Mouse (Mus musculus): ENCODE data around the gene Dnm3. TPM values are rescaled to one million over a fixed set of nuclear protein-coding genes. Genes with fewer than 3 reads are reported as not detected.
A peak's percentile ranks its signal among the peaks of the same experiment; 100 is the strongest.

Gene Dnm3
- total and polyA plus RNA-seq, 2 experiments from 2014 or later, result 56.3 to 64.7 TPM

GRCm38 (mm10) chr1:162436672-162437071, 41.2 kb downstream of the Dnm3 start:
- Histone ChIP-seq H3K9me3 (ENCODE audit: low read length) (no peaks in the 10 kb centered on the region), H3K36me3 (ENCODE audit: insufficient read depth, low read length) (no peaks in the 10 kb centered on the region), H3K9ac (replicated peaks; ENCODE audit: low read length) (no peak overlapping the region), H3K27ac (no peak overlapping the region), H3K4me3 (ENCODE audit: low read length) (no peak overlapping the region), H3K4me1 (ENCODE audit: insufficient read depth, low read length) (no peaks in the 10 kb centered on the region), H3K4me2 (ENCODE audit: low read depth, low read length) (no peak overlapping the region), H3K27me3 (ENCODE audit: insufficient read depth, low read length) (no peaks in the 10 kb centered on the region)
- ATAC-seq, result peak; percentile 56
- no peak for TF ChIP-seq CTCF (IDR thresholded peaks at IDR 0.05; ENCODE audit: low read depth)
- DNase-seq (ENCODE audit: low spot score), result no peak
- WGBS, result 51% methylated on average over 3 of the region's 3 CpGs

- no peak for TF ChIP-seq CTCF (IDR thresholded peaks at IDR 0.05; ENCODE audit: low read depth)
- Histone ChIP-seq H3K9ac (replicated peaks; ENCODE audit: low read length) (no peak overlapping the region), H3K4me1 (ENCODE audit: insufficient read depth, low read length) (no peaks in the 10 kb centered on the region), H3K4me2 (ENCODE audit: low read depth, low read length) (no peak overlapping the region), H3K27me3 (ENCODE audit: insufficient read depth, low read length) (no peaks in the 10 kb centered on the region), H3K36me3 (ENCODE audit: insufficient read depth, low read length) (no peaks in the 10 kb centered on the region), H3K4me3 (ENCODE audit: low read length) (no peak overlapping the region), H3K9me3 (ENCODE audit: low read length) (no peaks in the 10 kb centered on the region), H3K27ac (no peak overlapping the region)
- ATAC-seq (no peak), DNase-seq (ENCODE audit: low spot score) (no peak)
- 81% methylated on average over 2 of the region's 2 CpGs for WGBS
Observed at GRCm38 (mm10) chr1:162428904-162429303, 48.9 kb downstream of the Dnm3 start.

- peak; percentile 47 for ATAC-seq
Observed at GRCm38 (mm10) chr1:162425930-162426478, 51.8 kb downstream of the Dnm3 start.

GRCm38 (mm10) chr1:162422826-162423225, 55.0 kb downstream of the Dnm3 start:
- no peak overlapping the region for H3K27ac ChIP-seq
- H3K9me3 ChIP-seq (ENCODE audit: low read length), result no peaks in the 10 kb centered on the region
- ATAC-seq, result no peak
- WGBS, result 78% methylated on average over 6 of the region's 6 CpGs
- no peak for DNase-seq (ENCODE audit: low spot score)
- no peak overlapping the region for H3K4me3 ChIP-seq (ENCODE audit: low read length)
- H3K36me3 ChIP-seq (ENCODE audit: insufficient read depth, low read length), result no peaks in the 10 kb centered on the region
- H3K9ac ChIP-seq (replicated peaks; ENCODE audit: low read length), result no peak overlapping the region
- no peak for TF ChIP-seq CTCF (IDR thresholded peaks at IDR 0.05; ENCODE audit: low read depth)
- H3K4me1 ChIP-seq (ENCODE audit: insufficient read depth, low read length), result no peaks in the 10 kb centered on the region
- no peaks in the 10 kb centered on the region for H3K27me3 ChIP-seq (ENCODE audit: insufficient read depth, low read length)
- no peak overlapping the region for H3K4me2 ChIP-seq (ENCODE audit: low read depth, low read length)

More at GRCm38 (mm10) chr1:162425930-162426478, 51.8 kb downstream of the Dnm3 start:
- Histone ChIP-seq H3K36me3 (ENCODE audit: insufficient read depth, low read length) (no peaks in the 10 kb centered on the region), H3K27me3 (ENCODE audit: insufficient read depth, low read length) (no peaks in the 10 kb centered on the region), H3K4me2 (ENCODE audit: low read depth, low read length) (no peak overlapping the region), H3K9ac (replicated peaks; ENCODE audit: low read length) (no peak overlapping the region), H3K9me3 (ENCODE audit: low read length) (no peaks in the 10 kb centered on the region), H3K4me3 (ENCODE audit: low read length) (no peak overlapping the region), H3K27ac (no peak overlapping the region), H3K4me1 (ENCODE audit: insufficient read depth, low read length) (no peaks in the 10 kb centered on the region)
- TF ChIP-seq CTCF (IDR thresholded peaks at IDR 0.05; ENCODE audit: low read depth), result no peak
- WGBS, result 28% methylated on average over 15 of the region's 15 CpGs
- DNase-seq (ENCODE audit: low spot score), result peak; percentile 38

GRCm38 (mm10) chr1:162413791-162414190, 64.0 kb downstream of the Dnm3 start:
- no peaks in the 10 kb centered on the region for H3K36me3 ChIP-seq (ENCODE audit: insufficient read depth, low read length)
- DNase-seq (ENCODE audit: low spot score), result no peak
- H3K4me3 ChIP-seq (ENCODE audit: low read length), result no peak overlapping the region
- no peak overlapping the region for H3K9ac ChIP-seq (replicated peaks; ENCODE audit: low read length)
- H3K27ac ChIP-seq, result no peak overlapping the region
- no peak overlapping the region for H3K4me2 ChIP-seq (ENCODE audit: low read depth, low read length)
- H3K9me3 ChIP-seq (ENCODE audit: low read length), result no peaks in the 10 kb centered on the region
- H3K4me1 ChIP-seq (ENCODE audit: insufficient read depth, low read length), result 0 out of 2 replicates have a peak, but pooled peaks cover 6% of the 10 kb centered on the region
- no peak for TF ChIP-seq CTCF (IDR thresholded peaks at IDR 0.05; ENCODE audit: low read depth)
- ATAC-seq, result no peak
- no peaks in the 10 kb centered on the region for H3K27me3 ChIP-seq (ENCODE audit: insufficient read depth, low read length)
- WGBS, result 38% methylated on average over 1 of the region's 1 CpGs

GRCm38 (mm10) chr1:162412787-162413429, 64.9 kb downstream of the Dnm3 start:
- Histone ChIP-seq H3K4me2 (ENCODE audit: low read depth, low read length) (peak overlapping the region; percentile 28; the same call in 1 of the 2 replicates), H3K27ac (0 out of 2 replicates have a peak overlapping the region, but pooled peaks have one; percentile 16), H3K4me3 (ENCODE audit: low read length) (no peak overlapping the region), H3K4me1 (ENCODE audit: insufficient read depth, low read length) (0 out of 2 replicates have a peak, but pooled peaks cover 6% of the 10 kb centered on the region), H3K36me3 (ENCODE audit: insufficient read depth, low read length) (no peaks in the 10 kb centered on the region), H3K9me3 (ENCODE audit: low read length) (no peaks in the 10 kb centered on the region), H3K9ac (replicated peaks; ENCODE audit: low read length) (no peak overlapping the region), H3K27me3 (ENCODE audit: insufficient read depth, low read length) (no peaks in the 10 kb centered on the region)
- peak; percentile 53 for DNase-seq (ENCODE audit: low spot score)
- ATAC-seq, result no peak
- WGBS, result 29% methylated on average over 7 of the region's 7 CpGs
- TF ChIP-seq CTCF (IDR thresholded peaks at IDR 0.05; ENCODE audit: low read depth), result no peak
